ENCODE assay signal across 25 mouse cellular contexts in the genomic region with DNA sequence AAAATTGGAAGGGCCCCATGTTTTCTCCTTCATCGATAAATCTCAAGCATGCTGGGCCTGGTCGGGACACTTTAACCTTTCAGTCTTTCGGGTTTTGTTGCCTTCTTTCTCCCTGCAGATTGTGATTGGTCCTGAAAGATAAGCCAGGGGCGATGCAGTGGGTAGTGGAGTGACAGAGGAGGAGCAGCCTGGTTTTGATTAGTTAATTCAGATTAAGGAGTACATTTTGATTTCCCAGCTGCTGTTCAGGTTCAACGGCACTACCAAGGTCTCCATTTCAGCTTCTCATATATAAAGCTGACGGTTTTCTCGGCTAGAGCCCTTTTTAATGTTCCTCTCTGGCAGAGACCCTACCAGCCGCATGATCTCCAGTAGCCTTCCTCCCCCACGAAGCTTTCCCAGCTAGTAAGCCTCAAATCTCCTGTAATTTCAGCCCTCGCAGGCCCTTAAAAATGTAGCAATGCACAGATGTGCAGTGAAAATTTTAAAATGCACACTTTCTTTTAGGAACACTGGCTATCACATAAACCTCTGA.
DNase-seq lines count a peak whose midpoint lies in the region; ATAC-seq lines count a peak whose summit lies in the region.
"Had no signal": no experiment of that assay in that cellular context is flagged by ENCODE, and none has a peak within 500 bp of the region (broad histone marks: within the 10 kb centered on the region; RNA-seq: fewer than 3 reads in every experiment).

No protein-coding gene starts in this region.

- H3K27me3 ChIP-seq in kidney, embryonic 16.5 days (ENCODE audit: insufficient read depth, low read length): no peaks in the 10 kb centered on the region
- no peaks in the 10 kb centered on the region for H3K27me3 ChIP-seq in embryonic facial prominence, embryonic 11.5 days (ENCODE audit: control insufficient read depth, insufficient read depth, low read length)
- peaks cover 3% of the 10 kb centered on the region; the same call in 1 of the 2 replicates for H3K27me3 ChIP-seq in limb, embryonic 15.5 days
- H3K27me3 ChIP-seq: forebrain, embryonic 15.5 days; heart, embryonic 13.5 days; lung, embryonic 15.5 days; midbrain, embryonic 15.5 days; neural tube, embryonic 15.5 days; stomach, embryonic 15.5 days had no signal

- ATAC-seq in frontal cortex, adult (ENCODE audit: low TSS enrichment): peak; percentile 34
- peak; percentile 35; the same call in 1 of the 2 replicates for ATAC-seq in kidney, embryonic 16.5 days (ENCODE audit: low FRiP score, low TSS enrichment)
- no peak for ATAC-seq in embryonic facial prominence, embryonic 11.5 days (replicated peaks; ENCODE audit: insufficient number of reproducible peaks, low FRiP score, low TSS enrichment, low read depth)
- ATAC-seq in limb, embryonic 15.5 days (ENCODE audit: insufficient number of reproducible peaks, low FRiP score, low TSS enrichment, low read depth): no peak
- ATAC-seq: forebrain, embryonic 15.5 days; intestine, embryonic 16.5 days; midbrain, embryonic 15.5 days had no signal

- no peak overlapping the region for H3K9ac ChIP-seq in kidney, embryonic 16.5 days (replicated peaks; ENCODE audit: low read length)
- no peak overlapping the region for H3K9ac ChIP-seq in embryonic facial prominence, embryonic 11.5 days (replicated peaks; ENCODE audit: low read length)
- H3K9ac ChIP-seq in limb, embryonic 15.5 days: no peak overlapping the region
- H3K9ac ChIP-seq: forebrain, embryonic 15.5 days; heart, embryonic 13.5 days; lung, embryonic 15.5 days; midbrain, embryonic 15.5 days; neural tube, embryonic 15.5 days; stomach, embryonic 15.5 days had no signal

- no peaks in the 10 kb centered on the region for H3K9me3 ChIP-seq in kidney, embryonic 16.5 days (ENCODE audit: low read length)
- no peaks in the 10 kb centered on the region for H3K9me3 ChIP-seq in embryonic facial prominence, embryonic 11.5 days (replicated peaks; ENCODE audit: control insufficient read depth, low read length)
- H3K9me3 ChIP-seq in limb, embryonic 15.5 days: no peaks in the 10 kb centered on the region
- H3K9me3 ChIP-seq: forebrain, embryonic 15.5 days; heart, embryonic 13.5 days; lung, embryonic 15.5 days; midbrain, embryonic 10.5 days; midbrain, embryonic 15.5 days; neural tube, embryonic 15.5 days; stomach, embryonic 15.5 days had no signal

- H3K4me2 ChIP-seq in kidney, embryonic 16.5 days (replicated peaks; ENCODE audit: low read depth, low read length): no peak overlapping the region
- no peak overlapping the region for H3K4me2 ChIP-seq in embryonic facial prominence, embryonic 11.5 days (ENCODE audit: low read depth, low read length)
- H3K4me2 ChIP-seq in limb, embryonic 15.5 days: no peak overlapping the region
- H3K4me2 ChIP-seq: forebrain, embryonic 15.5 days; heart, embryonic 13.5 days; liver, embryonic 11.5 days; lung, embryonic 15.5 days; midbrain, embryonic 15.5 days; neural tube, embryonic 15.5 days; stomach, embryonic 15.5 days had no signal

- DNase-seq in frontal cortex, adult 2 months (ENCODE audit: extremely low spot score in 1 of 2, low spot score in 1 of 2): no peak
- DNase-seq in kidney, postnatal 4 days: no peak
- peak; percentile 65 for DNase-seq in embryonic facial prominence, embryonic 11.5 days (ENCODE audit: low spot score)
- DNase-seq in cerebellum, adult 8-10 months: no peak
- DNase-seq: adrenal gland, adult 8-10 months; cerebellum, adult 2 months; cerebellum, postnatal 36 days; heart, postnatal 10 days; kidney, adult 8-10 months; retina, postnatal 1 day; right cerebral cortex, postnatal 25 days; thymus, postnatal 14 days had no signal

- no peak overlapping the region for H3K4me3 ChIP-seq in kidney, embryonic 16.5 days (ENCODE audit: low read length)
- no peak overlapping the region for H3K4me3 ChIP-seq in embryonic facial prominence, embryonic 11.5 days (ENCODE audit: low read depth, low read length)
- H3K4me3 ChIP-seq in limb, embryonic 15.5 days: no peak overlapping the region
- H3K4me3 ChIP-seq: forebrain, embryonic 15.5 days; heart, embryonic 13.5 days; lung, embryonic 15.5 days; midbrain, embryonic 10.5 days; midbrain, embryonic 15.5 days; neural tube, embryonic 15.5 days; stomach, embryonic 15.5 days had no signal

- 32% methylated on average over 10 of the region's 10 CpGs for WGBS in kidney, embryonic 16.5 days
- WGBS in embryonic facial prominence, embryonic 11.5 days: 43% methylated on average over 10 of the region's 10 CpGs
- 30% methylated on average over 10 of the region's 10 CpGs for WGBS in limb, embryonic 15.5 days

- H3K27ac ChIP-seq in kidney, embryonic 16.5 days (ENCODE audit: low read length): no peak overlapping the region
- H3K27ac ChIP-seq in embryonic facial prominence, embryonic 11.5 days (replicated peaks; ENCODE audit: low read depth, low read length): no peak overlapping the region
- H3K27ac ChIP-seq in limb, embryonic 15.5 days: peak overlapping the region; percentile 30; the same call in 1 of the 2 replicates
- H3K27ac ChIP-seq: forebrain, embryonic 15.5 days; heart, embryonic 13.5 days; lung, embryonic 15.5 days; midbrain, embryonic 10.5 days; midbrain, embryonic 15.5 days; neural tube, embryonic 15.5 days; stomach, embryonic 15.5 days had no signal

- H3K36me3 ChIP-seq in kidney, embryonic 16.5 days (ENCODE audit: insufficient read depth, low read length): no peaks in the 10 kb centered on the region
- no peaks in the 10 kb centered on the region for H3K36me3 ChIP-seq in embryonic facial prominence, embryonic 11.5 days (replicated peaks; ENCODE audit: control insufficient read depth, insufficient read depth, low read depth, low read length)
- no peaks in the 10 kb centered on the region for H3K36me3 ChIP-seq in limb, embryonic 15.5 days
- H3K36me3 ChIP-seq: forebrain, embryonic 15.5 days; G1E; heart, embryonic 13.5 days; lung, embryonic 15.5 days; midbrain, embryonic 10.5 days; midbrain, embryonic 15.5 days; neural tube, embryonic 15.5 days; stomach, embryonic 15.5 days had no signal

- 0 out of 2 replicates have a peak, but pooled peaks cover 2% of the 10 kb centered on the region for H3K4me1 ChIP-seq in kidney, embryonic 16.5 days (ENCODE audit: insufficient read depth, low read length)
- no peaks in the 10 kb centered on the region for H3K4me1 ChIP-seq in embryonic facial prominence, embryonic 11.5 days (ENCODE audit: control insufficient read depth, insufficient read depth, low read length)
- H3K4me1 ChIP-seq in limb, embryonic 15.5 days: 0 out of 2 replicates have a peak, but pooled peaks cover 9% of the 10 kb centered on the region
- H3K4me1 ChIP-seq: heart, embryonic 13.5 days; stomach, embryonic 15.5 days had no signal

Comparison
In these comparisons a context has a peak if more than half of its experiments do, and no peak if none do; other contexts are left out.
1. ATAC-seq: peak in frontal cortex, adult (single experiment) and kidney, embryonic 16.5 days (single experiment); none in embryonic facial prominence, embryonic 11.5 days (single experiment) and limb, embryonic 15.5 days (single experiment).